Mouse (Mus musculus) fibroblast of lung, adult 2 months (primary cell): Measurements from ENCODE around the gene Exoc3l.

Experiments used
- DNase-seq: peaks from one replicate; pipeline ENCODE4 v3.0.0-alpha.2; 2011; ENCODE audit warnings: low read depth

Gene Exoc3l

DNA sequence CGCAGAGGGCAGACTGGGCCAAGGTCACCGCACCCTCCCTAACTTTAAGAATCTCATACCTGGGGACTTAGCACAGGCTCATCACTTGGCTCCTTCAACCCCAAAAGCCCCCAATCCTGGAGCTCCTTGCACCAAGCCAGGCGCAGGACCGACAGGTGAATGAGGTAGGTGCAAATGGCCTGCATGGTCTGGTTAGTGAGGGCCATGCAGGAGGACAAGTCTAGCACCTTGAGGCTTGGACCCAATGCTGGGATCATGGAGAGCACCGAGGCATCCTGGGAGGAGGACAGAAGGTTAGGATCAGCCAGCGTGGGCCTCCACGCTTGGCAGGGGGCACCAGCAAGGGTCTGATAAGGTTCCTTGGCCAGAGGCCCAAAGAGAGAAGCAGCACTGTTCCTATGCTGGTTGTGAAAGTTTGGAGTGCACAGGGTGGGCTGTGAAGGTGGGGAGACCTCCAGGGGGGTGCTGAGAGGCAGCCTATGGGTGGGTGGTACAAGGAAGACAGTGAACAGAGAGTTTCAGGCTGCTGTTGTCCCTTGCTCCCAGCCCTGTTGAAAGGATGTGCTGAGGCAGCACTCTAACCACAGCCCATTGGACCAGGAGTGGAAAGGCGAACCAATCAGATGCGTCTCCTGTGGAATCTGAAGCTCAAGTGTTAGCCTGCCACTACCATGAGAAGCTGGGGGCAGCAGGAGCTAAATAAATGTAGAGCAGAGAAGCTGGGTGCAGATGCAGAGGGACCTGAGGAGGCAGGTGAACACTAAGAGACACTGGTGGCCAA, 17.9 kb upstream of the Exoc3l start:
- DNase-seq, result no peak

DNA sequence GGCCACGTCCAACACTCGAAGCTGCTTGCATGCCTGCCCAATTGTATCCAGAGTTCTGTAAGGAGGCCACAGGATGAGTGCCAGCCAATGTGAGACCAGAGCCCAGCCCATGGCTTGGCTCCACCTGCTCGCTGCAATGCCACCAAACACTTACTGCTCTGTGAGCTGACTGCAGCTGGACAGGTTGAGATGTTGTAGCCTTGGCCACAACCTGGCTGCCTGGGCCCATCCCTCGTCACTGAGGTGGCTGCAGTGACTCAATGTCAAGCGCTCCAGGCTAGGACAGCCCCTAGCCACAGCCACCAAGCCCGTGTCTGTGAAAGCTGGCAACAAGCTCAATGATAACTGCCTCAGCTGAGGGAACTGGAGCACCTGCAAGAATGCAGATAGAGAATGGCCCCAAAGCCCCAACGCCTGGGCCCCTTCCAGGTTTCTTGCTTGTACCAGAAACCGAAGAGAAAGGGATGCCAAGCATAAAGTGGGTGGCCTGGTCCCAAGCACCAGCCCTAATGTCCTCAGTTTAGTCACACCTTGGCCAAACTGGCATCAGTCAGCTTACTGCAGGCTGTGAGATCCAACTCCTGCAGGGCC, 17.1 kb upstream of the Exoc3l start:
- no peak for DNase-seq

GRCm38 (mm10) chr8:105311718-105312117, 15.8 kb upstream of the Exoc3l start:
- DNase-seq, result no peak

- DNase-seq, result no peak
These were observed 14.2 kb upstream of the Exoc3l start for GRCm38 (mm10) chr8:105310118-105310517.

GRCm38 (mm10) chr8:105309142-105309847, 13.4 kb upstream of the Exoc3l start:
- DNase-seq, result no peak

DNA sequence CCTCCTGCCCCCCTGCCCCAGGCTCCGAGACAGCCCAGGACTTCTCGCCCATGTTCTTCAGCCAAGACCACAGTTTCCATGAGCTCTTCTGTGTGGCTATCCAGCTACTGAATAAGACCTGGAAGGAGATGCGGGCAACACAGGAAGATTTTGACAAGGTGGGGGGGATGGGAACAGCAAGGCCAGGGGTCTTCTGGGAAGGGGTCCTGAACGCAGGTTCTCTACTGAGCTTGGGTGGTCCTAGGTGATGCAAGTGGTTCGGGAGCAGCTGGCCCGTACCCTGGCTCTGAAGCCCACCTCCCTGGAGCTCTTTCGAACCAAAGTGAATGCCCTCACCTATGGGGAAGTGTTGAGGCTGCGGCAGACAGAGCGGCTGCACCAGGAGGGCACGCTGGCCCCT, 12.5 kb upstream of the Exoc3l start:
- no peak for DNase-seq

GRCm38 (mm10) chr8:105307670-105308069, 11.8 kb upstream of the Exoc3l start:
- DNase-seq, result no peak

DNA sequence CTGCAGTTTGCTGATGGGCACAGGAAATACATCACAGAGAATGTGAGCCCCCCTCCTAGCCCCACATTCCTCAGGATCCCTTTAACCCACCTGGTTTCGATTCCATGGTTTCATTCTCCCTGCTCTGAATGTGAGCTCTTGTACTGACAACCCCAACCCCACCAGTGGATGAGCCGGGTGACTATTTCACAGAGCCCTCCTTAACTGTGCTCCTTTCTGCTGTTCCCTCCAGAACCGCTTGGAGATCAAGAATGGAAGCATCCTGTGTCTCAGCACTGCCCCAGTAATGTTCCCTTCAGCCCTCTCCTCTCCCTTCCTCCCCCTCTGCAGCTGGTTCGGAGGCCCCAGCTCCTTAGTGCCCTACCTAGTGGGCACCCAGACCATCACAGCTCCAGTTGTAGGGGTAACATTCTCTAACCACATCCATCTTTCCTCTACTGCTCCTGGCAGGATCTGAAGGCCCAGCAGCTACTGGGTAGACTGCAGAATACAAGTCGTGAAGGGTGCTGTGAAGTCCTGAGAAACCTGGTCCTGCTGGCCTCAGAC, 10.3 kb upstream of the Exoc3l start:
- DNase-seq, result no peak

DNA sequence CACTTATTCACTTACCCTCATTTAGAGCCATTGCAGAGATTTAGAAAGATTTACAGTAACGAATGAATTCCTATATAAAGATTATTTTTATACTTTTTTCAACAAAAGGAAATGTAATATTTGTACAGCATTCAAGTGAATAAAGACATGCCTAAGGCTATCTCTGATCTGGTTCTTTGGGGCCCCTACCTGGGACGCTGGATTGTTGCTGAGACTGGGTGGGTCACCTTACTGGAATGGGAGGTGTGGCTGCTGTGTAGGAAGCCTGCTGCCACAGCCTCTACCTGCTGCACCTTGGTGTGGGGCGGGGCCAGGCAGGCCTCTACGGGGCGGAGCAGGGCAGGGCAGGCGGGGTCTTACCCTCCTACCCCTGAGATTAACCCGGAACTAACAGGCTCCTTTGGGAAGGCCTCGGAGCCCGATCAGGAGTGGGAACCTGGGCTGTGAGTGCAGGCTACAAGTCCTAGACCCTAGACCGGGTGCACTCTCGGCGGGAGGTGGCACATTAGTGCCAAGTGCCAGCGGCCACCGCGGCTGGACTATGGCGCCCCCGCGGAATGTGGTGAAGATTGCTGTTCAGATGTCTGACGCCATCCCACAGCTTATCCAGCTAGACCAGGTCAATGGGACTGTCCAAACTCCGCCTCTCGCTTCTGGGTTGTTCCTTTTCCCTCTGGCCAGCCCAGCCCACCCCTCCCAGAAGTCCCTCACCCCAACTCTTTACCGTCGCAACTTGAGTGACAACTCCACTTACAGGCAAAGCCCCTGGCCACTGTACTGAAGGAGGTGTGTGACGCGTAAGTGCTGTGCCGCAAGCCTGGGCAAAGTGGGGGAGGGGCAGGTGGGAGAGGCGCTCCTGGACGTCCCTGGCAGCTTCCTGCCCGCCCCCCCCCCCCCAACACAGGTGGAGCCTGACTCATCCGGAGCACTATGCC, 9.6 kb upstream of the Exoc3l start, which contains the start of gene Elmo3:
Gene Elmo3 (plus strand): TSS at position 391 of the 935 bp plus-strand sequence.
- DNase-seq, result no peak

GRCm38 (mm10) chr8:105304325-105305210, 8.7 kb upstream of the Exoc3l start:
- no peak for DNase-seq

DNA sequence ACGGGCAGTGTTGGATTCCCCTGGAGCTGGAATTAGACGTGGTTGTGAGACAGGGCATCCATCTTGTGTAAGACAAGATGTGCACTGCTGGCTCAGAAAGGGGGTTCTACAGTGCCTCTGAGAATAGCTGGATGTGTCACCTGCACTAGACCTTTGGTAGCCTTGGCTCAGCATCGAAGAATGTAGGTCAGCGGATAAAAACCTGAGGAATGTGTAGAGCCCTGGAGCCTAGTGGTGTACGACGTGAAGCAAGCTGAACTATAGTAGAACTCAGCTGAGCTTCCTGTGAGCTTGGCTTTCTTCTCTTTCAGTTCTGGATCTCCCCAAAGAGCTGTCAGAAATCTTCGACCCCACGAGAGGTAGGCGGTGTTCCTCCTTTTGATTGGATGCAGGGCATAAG, 8.0 kb upstream of the Exoc3l start:
- DNase-seq, result no peak

DNA sequence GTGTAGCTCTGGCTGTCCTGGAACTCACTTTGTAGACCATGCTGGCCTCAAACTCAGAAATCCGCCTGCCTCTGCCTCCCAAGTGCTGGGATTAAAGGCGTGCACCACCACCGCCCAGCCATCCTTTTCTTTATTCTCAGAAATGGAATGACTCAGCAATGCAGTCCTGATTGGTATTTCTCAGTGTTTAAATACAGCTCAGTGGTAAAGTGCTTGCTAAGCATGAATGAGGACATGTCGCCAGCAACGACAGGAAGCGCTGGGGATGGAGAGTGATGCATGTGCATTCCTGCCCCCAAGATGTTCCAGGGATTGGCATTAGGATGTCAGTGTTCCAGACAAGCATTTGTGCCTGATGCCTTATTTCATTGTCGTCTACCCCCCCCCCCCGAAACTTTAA, 7.5 kb upstream of the Exoc3l start:
- no peak for DNase-seq

DNA sequence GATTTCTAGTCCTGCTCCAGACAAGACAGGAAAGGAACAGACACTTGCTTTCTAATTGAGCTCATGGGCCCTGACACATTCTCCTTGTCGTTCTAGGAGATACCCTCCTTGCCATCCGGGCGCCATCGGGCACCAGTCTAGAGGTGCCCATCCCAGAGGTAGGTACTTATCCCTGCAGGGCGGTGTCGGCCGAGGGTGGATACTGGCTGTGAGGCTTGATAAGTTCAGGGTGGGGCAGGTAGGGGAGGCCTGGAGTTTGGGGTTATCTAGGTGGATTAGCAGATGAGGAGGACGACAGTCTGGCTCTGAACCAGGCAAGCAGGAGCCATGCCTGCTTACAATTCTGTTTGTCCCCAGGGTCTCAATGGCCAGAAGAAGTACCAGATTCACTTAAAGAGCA, 4.1 kb upstream of the Exoc3l start:
- DNase-seq, result no peak

- DNase-seq, result no peak
These were observed 2.7 kb upstream of the Exoc3l start for GRCm38 (mm10) chr8:105298351-105299252.

GRCm38 (mm10) chr8:105297511-105298192, 1.8 kb upstream of the Exoc3l start, which contains the start of gene E2f4:
TSS of gene E2f4 (plus strand) at chr8:105297663.
- DNase-seq, result peak; percentile 73

GRCm38 (mm10) chr8:105295256-105295655, 645 bp downstream of the Exoc3l start:
- no peak for DNase-seq

DNA sequence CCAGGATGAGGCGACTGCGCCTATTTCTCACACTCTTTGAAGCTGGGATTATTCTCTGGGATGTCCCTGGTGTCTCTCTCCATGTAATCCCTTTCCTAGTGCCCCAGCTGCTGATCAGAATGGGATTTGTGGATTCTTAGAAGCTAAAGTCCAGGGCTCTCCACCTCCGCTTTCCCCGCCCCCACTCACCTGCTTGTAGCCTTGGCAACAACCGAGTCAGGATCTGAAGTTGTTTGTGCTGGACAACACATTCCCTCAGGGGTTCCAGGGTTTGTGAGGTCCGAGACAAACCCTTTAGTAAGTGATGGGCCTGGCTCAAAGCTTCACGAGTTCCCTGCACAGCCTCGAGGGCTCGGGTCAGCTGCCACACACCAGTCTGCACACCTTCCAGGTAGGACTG, 1.1 kb downstream of the Exoc3l start:
- no peak for DNase-seq

DNA sequence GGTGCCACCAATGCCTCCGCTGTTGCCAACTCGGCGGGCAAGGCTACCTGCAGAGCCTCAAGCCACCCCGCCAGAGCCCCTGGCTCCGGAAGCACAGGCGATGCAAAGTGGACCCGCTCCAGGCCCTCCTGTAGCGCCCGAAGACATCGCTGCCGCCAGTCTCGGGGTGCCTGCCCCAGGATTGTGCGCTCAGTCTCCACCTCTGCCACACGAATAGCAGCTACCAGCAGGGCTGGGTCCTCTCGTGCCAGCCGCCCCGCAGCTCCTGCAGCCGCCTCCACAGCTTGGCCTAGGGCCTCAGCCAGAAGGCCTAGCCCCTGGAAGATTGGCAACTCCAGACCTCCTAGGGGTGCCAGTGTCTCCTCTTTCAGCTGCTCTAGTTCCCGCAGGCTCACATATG, 2.5 kb downstream of the Exoc3l start:
- DNase-seq, result no peak

DNA sequence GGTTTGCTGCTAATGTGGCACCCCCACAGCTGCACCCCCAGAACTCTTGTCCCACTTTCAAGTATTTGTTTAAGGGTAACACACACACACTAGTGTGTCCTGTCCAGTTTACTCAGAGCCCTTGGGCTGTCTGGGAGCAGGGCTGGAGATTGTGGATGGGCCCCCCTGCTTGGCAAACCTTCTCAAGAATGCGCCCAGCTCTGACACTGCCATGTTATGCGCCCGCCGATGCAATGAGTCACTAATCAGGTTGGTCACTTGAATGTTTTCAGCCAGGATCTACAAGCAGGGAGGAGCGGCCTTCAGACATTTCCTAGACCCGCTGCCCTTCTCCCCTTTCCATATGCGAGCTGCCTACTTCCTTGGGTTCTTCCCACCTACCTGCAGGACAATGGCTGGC, 3.4 kb downstream of the Exoc3l start:
- DNase-seq, result no peak
